14 mouse cellular contexts compared by ENCODE assay signal in the genomic region with DNA sequence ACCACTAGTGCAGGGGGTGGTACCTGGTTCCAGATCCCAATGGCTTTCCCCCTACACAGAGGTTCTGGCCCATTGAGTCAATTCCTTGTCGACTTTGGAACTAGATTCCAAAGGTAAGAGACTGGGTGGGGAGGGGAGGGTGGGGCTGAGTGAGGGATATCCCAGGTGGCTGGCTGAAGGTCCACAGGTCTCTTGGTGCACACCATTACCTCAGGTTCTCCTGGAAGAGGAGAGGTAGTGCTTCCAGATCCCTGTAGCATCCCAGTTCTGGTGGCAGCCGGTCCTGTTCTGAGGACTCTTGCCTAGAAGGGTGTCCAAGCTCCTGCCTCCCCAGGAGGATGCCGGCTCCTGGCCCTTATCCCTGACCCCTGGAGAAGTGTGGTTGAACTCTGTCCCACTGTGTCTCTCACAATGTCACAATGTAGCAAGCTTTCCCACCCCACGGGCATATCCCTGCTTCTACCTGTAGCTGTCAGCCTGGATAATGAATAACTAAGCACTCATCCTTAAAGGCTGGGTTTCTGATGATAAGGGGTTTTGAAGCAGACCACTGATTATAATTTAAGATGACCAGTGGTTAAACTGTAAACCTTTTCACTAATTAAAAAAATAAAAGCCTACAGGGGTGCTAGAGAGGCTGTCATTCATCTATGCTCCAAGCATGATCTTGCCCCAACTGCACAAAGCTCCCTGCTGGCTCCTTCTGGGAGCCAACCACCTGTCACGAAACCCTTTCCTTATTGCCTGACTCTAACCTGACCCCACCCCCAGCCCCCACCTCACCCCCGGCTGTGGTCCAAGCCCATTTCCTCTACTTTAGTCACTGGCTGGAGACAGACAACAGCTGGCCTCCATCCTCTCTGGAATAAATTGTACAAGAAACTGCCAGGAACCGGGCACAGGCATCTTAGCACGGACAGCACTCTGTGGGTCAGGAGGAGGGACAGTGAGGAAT. TPM values are rescaled to one million over a fixed set of nuclear protein-coding genes. Genes with fewer than 3 reads are reported as not detected.
DNase-seq lines count a peak whose midpoint lies in the region; ATAC-seq and TF ChIP-seq lines count a peak whose summit lies in the region.
"Had no signal": no experiment of that assay in that cellular context is flagged by ENCODE, and none has a peak within 500 bp of the region (broad histone marks: within the 10 kb centered on the region; RNA-seq: fewer than 3 reads in every experiment).

No protein-coding gene starts in this region.

- H3K36me3 ChIP-seq in heart, postnatal 0 days (replicated peaks; ENCODE audit: control insufficient read depth, insufficient read depth, low read length), result no peaks in the 10 kb centered on the region
- H3K36me3 ChIP-seq in stomach, embryonic 15.5 days, result no peaks in the 10 kb centered on the region
- no peaks in the 10 kb centered on the region for H3K36me3 ChIP-seq in stomach, postnatal 0 days (ENCODE audit: control insufficient read depth, insufficient read depth, low read length)

- no peak overlapping the region for H3K9ac ChIP-seq in heart, postnatal 0 days (replicated peaks; ENCODE audit: low read depth, low read length)
- H3K9ac ChIP-seq in stomach, embryonic 15.5 days, result no peak overlapping the region
- H3K9ac ChIP-seq in stomach, postnatal 0 days (ENCODE audit: low read length), result no peak overlapping the region
- H3K9ac ChIP-seq: liver, embryonic 14.5 days had no signal

- H3K27me3 ChIP-seq in heart, postnatal 0 days (ENCODE audit: control insufficient read depth, insufficient read depth, low read length), result peaks cover 4% of the 10 kb centered on the region; the same call in 1 of the 2 replicates
- no peaks in the 10 kb centered on the region for H3K27me3 ChIP-seq in stomach, embryonic 15.5 days (replicated peaks)
- H3K27me3 ChIP-seq in stomach, postnatal 0 days (ENCODE audit: control insufficient read depth, insufficient read depth, low read length), result no peaks in the 10 kb centered on the region

- H3K9me3 ChIP-seq in heart, postnatal 0 days (replicated peaks; ENCODE audit: control insufficient read depth, low read length), result no peaks in the 10 kb centered on the region
- H3K9me3 ChIP-seq in stomach, embryonic 15.5 days, result no peaks in the 10 kb centered on the region
- no peaks in the 10 kb centered on the region for H3K9me3 ChIP-seq in stomach, postnatal 0 days (ENCODE audit: control insufficient read depth, low read length)

- intact Hi-C loops in left cerebral cortex, postnatal 10 days (cut with DNase I), result loop anchor here (10.0 kb wide), 1 partner anchor 76 kb away; no protein-coding TSS in a partner anchor

- TF ChIP-seq EP300 in heart, postnatal 0 days (IDR thresholded peaks at IDR 0.05; ENCODE audit: low read depth), result no peak
- TF ChIP-seq EP300 in stomach, postnatal 0 days (optimal IDR thresholded peaks at IDR 0.05), result no peak

- TF ChIP-seq CTCF in heart, postnatal 0 days (IDR thresholded peaks at IDR 0.05; ENCODE audit: low read depth), result no peak
- no peak for TF ChIP-seq CTCF in stomach, postnatal 0 days (IDR thresholded peaks at IDR 0.05; ENCODE audit: low read depth)

- no peak overlapping the region for H3K4me2 ChIP-seq in heart, postnatal 0 days (ENCODE audit: low read depth, low read length)
- no peak overlapping the region for H3K4me2 ChIP-seq in stomach, embryonic 15.5 days
- no peak overlapping the region for H3K4me2 ChIP-seq in stomach, postnatal 0 days (replicated peaks; ENCODE audit: low read depth)
- H3K4me2 ChIP-seq: midbrain, embryonic 11.5 days had no signal

- DNase-seq in heart, postnatal 0 days (ENCODE audit: low spot score), result no peak
- no peak for DNase-seq in heart, adult 11 months
- DNase-seq in stomach, postnatal 0 days (ENCODE audit: low spot score), result no peak
- DNase-seq in kidney, postnatal 25 days, result peak; percentile 59 to 86
- no peak for DNase-seq in embryo, embryonic 11 days
- DNase-seq in embryo, embryonic 10 days (ENCODE audit: low spot score), result no peak
- DNase-seq in left cerebral cortex, postnatal 10 days (ENCODE audit: extremely low spot score in 1 of 2, low spot score in 2 of 2), result no peak
- DNase-seq: adrenal gland, postnatal 14 days; heart, adult 2 months; heart, postnatal 36 days; spleen, adult 18-20 months had no signal

- H3K4me1 ChIP-seq in heart, postnatal 0 days (ENCODE audit: control insufficient read depth, insufficient read depth), result no peaks in the 10 kb centered on the region
- H3K4me1 ChIP-seq in stomach, embryonic 15.5 days, result peaks cover 22% of the 10 kb centered on the region
- 0 out of 2 replicates have a peak, but pooled peaks cover 2% of the 10 kb centered on the region for H3K4me1 ChIP-seq in stomach, postnatal 0 days (replicated peaks; ENCODE audit: control insufficient read depth, insufficient read depth)

- peak; percentile 14; the same call in 1 of the 2 replicates for ATAC-seq in heart, postnatal 0 days (ENCODE audit: insufficient read depth, low read depth)
- ATAC-seq in stomach, embryonic 15.5 days (ENCODE audit: insufficient read depth, low FRiP score, low read depth), result 0 out of 2 replicates have a peak, but pooled peaks have one; percentile 9
- no peak for ATAC-seq in stomach, postnatal 0 days (ENCODE audit: low FRiP score, low TSS enrichment)

- H3K27ac ChIP-seq in heart, postnatal 0 days (ENCODE audit: low read depth), result no peak overlapping the region
- H3K27ac ChIP-seq in stomach, embryonic 15.5 days, result no peak overlapping the region
- no peak overlapping the region for H3K27ac ChIP-seq in stomach, postnatal 0 days (replicated peaks)
- H3K27ac ChIP-seq: heart, adult 2 months; liver, embryonic 14.5 days had no signal

- WGBS in heart, postnatal 0 days, result 63% methylated on average over 8 of the region's 8 CpGs
- 40% methylated on average over 8 of the region's 8 CpGs for WGBS in stomach, embryonic 15.5 days
- 46% methylated on average over 8 of the region's 8 CpGs for WGBS in stomach, postnatal 0 days

- no peak overlapping the region for H3K4me3 ChIP-seq in heart, postnatal 0 days (ENCODE audit: low read depth, low read length)
- H3K4me3 ChIP-seq in stomach, embryonic 15.5 days (replicated peaks), result no peak overlapping the region
- H3K4me3 ChIP-seq in stomach, postnatal 0 days (ENCODE audit: low read depth, low read length), result no peak overlapping the region
- H3K4me3 ChIP-seq: heart, adult 2 months had no signal

RNA-seq across cellular contexts. Expression of a gene that starts 20.7 kb away (rescaled TPM):
- 1.9 and 12.6 TPM in 2 replicates for total RNA-seq in heart, postnatal 0 days (2014; rRNA removed; ENCODE audit: low replicate concordance)
- 10.4 and 10.8 TPM in 2 replicates for polyA plus RNA-seq in heart, postnatal 0 days (2015; fragmentation: Nextera tagmentation; extraction: Ambion mirVana)
- polyA plus RNA-seq in stomach, embryonic 15.5 days (2015; fragmentation: Nextera tagmentation; extraction: Ambion mirVana), result 11.8 and 13.1 TPM in 2 replicates
- 14.2 and 15.4 TPM in 2 replicates for polyA plus RNA-seq in stomach, postnatal 0 days (2015; fragmentation: Nextera tagmentation; extraction: Ambion mirVana)
- total RNA-seq in left cerebral cortex, postnatal 10 days (2021), result 1 to 10 TPM; 4.6 to 4.8 TPM

RNA-seq across cellular contexts. Expression of a gene that starts 22.6 kb away (rescaled TPM):
- total RNA-seq in heart, postnatal 0 days (2014; rRNA removed; ENCODE audit: low replicate concordance), result 1.8 and 3.4 TPM in 2 replicates
- polyA plus RNA-seq in heart, postnatal 0 days (2015; fragmentation: Nextera tagmentation; extraction: Ambion mirVana), result 0.86 and 1.1 TPM in 2 replicates
- 7.6 and 7.9 TPM in 2 replicates for polyA plus RNA-seq in stomach, embryonic 15.5 days (2015; fragmentation: Nextera tagmentation; extraction: Ambion mirVana)
- polyA plus RNA-seq in stomach, postnatal 0 days (2015; fragmentation: Nextera tagmentation; extraction: Ambion mirVana), result 7.7 and 8.3 TPM in 2 replicates
- total RNA-seq in left cerebral cortex, postnatal 10 days (2021), result under 1 TPM; 0.34 to 0.36 TPM

Comparison
In these comparisons a context has a peak if more than half of its experiments do, and no peak if none do; other contexts are left out.
1. DNase-seq: peak in kidney, postnatal 25 days (2 of 2); none in heart, postnatal 0 days (single experiment), heart, adult 11 months (single experiment), stomach, postnatal 0 days (single experiment), embryo, embryonic 11 days (single experiment), embryo, embryonic 10 days (single experiment) and left cerebral cortex, postnatal 10 days (0 of 2).